Mouse (Mus musculus): ENCODE measurements around the gene Mafk. TPM values are rescaled to one million over a fixed set of nuclear protein-coding genes. Genes with fewer than 3 reads are reported as not detected.

Mafk gene
- polyA plus RNA-seq, 1 experiment from 2014 or later, result 11.4 TPM

- peak; percentile 45; the same call in 1 of the 2 replicates for ATAC-seq (ENCODE audit: low FRiP score)
- 51% methylated on average over 11 of the region's 11 CpGs for WGBS
- Histone ChIP-seq H3K9me3 (no peaks in the 10 kb centered on the region), H3K27ac (peak overlapping the region; percentile 83; the same call in 1 of the 2 replicates), H3K27me3 (0 out of 2 replicates have a peak, but pooled peaks cover 3% of the 10 kb centered on the region), H3K4me1 (peaks cover 14% of the 10 kb centered on the region), H3K4me3 (replicated peaks) (peak overlapping the region; percentile 81), H3K4me2 (peak overlapping the region; percentile 77), H3K36me3 (replicated peaks) (peaks cover 28% of the 10 kb centered on the region), H3K9ac (peak overlapping the region; percentile 87)
Measured at GRCm38 (mm10) chr5:139825947-139826346, 34.6 kb downstream of the Mafk start.

GRCm38 (mm10) chr5:139826357-139827055, 35.2 kb downstream of the Mafk start, which contains the start of the genes Gm26938 and Psmg3:
Gene Gm26938 (minus strand): TSS chr5:139826407.
Gene Psmg3 (minus strand): TSS chr5:139826885.
- Histone ChIP-seq H3K27ac (peak within 1 kb of the TSS; percentile 83), H3K9me3 (no peaks in the 10 kb centered on the region), H3K36me3 (replicated peaks) (peaks cover 25% of the 10 kb centered on the region), H3K9ac (peak within 1 kb of the TSS; percentile 87), H3K4me1 (peaks cover 14% of the 10 kb centered on the region), H3K4me3 (replicated peaks) (peak within 1 kb of the TSS; percentile 81), H3K27me3 (0 out of 2 replicates have a peak, but pooled peaks cover 3% of the 10 kb centered on the region), H3K4me2 (peak within 1 kb of the TSS; percentile 77)
- WGBS, result under 1% methylated on average over 43 of the region's 43 CpGs
- ATAC-seq (ENCODE audit: low FRiP score), result peak; percentile 83

- H3K9ac ChIP-seq, result no peak overlapping the region
- H3K9me3 ChIP-seq, result no peaks in the 10 kb centered on the region
- H3K4me1 ChIP-seq, result peaks cover 14% of the 10 kb centered on the region
- H3K27me3 ChIP-seq, result 0 out of 2 replicates have a peak, but pooled peaks cover 3% of the 10 kb centered on the region
- no peak overlapping the region for H3K27ac ChIP-seq
- no peak overlapping the region for H3K4me2 ChIP-seq
- no peak overlapping the region for H3K4me3 ChIP-seq (replicated peaks)
- peaks cover 14% of the 10 kb centered on the region for H3K36me3 ChIP-seq (replicated peaks)
- WGBS, result 86% methylated on average over 1 of the region's 1 CpGs
- no peak for ATAC-seq (ENCODE audit: low FRiP score)
Measured at GRCm38 (mm10) chr5:139827593-139827992, 36.3 kb downstream of the Mafk start.

- ATAC-seq (ENCODE audit: low FRiP score), result no peak
- H3K4me2 ChIP-seq, result no peak overlapping the region
- H3K4me3 ChIP-seq (replicated peaks), result no peak overlapping the region
- no peaks in the 10 kb centered on the region for H3K36me3 ChIP-seq (replicated peaks)
- H3K9ac ChIP-seq, result no peak overlapping the region
- peaks cover 9% of the 10 kb centered on the region; the same call in 1 of the 2 replicates for H3K27me3 ChIP-seq
- peaks cover 14% of the 10 kb centered on the region for H3K4me1 ChIP-seq
- WGBS, result 82% methylated on average over 13 of the region's 13 CpGs
- H3K9me3 ChIP-seq, result no peaks in the 10 kb centered on the region
- H3K27ac ChIP-seq, result no peak overlapping the region
Measured at GRCm38 (mm10) chr5:139829384-139829783, 38.1 kb downstream of the Mafk start.

- Histone ChIP-seq H3K4me3 (replicated peaks) (no peak overlapping the region), H3K36me3 (replicated peaks) (no peaks in the 10 kb centered on the region), H3K9me3 (no peaks in the 10 kb centered on the region), H3K27me3 (peaks cover 11% of the 10 kb centered on the region; the same call in 1 of the 2 replicates), H3K9ac (no peak overlapping the region), H3K4me1 (peaks cover 7% of the 10 kb centered on the region), H3K27ac (no peak overlapping the region), H3K4me2 (no peak overlapping the region)
- WGBS, result 86% methylated on average over 3 of the region's 3 CpGs
- no peak for ATAC-seq (ENCODE audit: low FRiP score)
Measured at GRCm38 (mm10) chr5:139830734-139831133, 39.4 kb downstream of the Mafk start.

GRCm38 (mm10) chr5:139832125-139832524, 40.8 kb downstream of the Mafk start:
- Histone ChIP-seq H3K9me3 (no peaks in the 10 kb centered on the region), H3K27ac (no peak overlapping the region), H3K36me3 (replicated peaks) (no peaks in the 10 kb centered on the region), H3K4me2 (no peak overlapping the region), H3K4me1 (peaks cover 1% of the 10 kb centered on the region; the same call in 1 of the 2 replicates), H3K4me3 (replicated peaks) (no peak overlapping the region), H3K27me3 (peaks cover 15% of the 10 kb centered on the region; the same call in 1 of the 2 replicates), H3K9ac (no peak overlapping the region)
- WGBS, result 81% methylated on average over 7 of the region's 7 CpGs
- ATAC-seq (ENCODE audit: low FRiP score), result no peak

GRCm38 (mm10) chr5:139835706-139836105, 44.4 kb downstream of the Mafk start:
- 83% methylated on average over 7 of the region's 7 CpGs for WGBS
- ATAC-seq (ENCODE audit: low FRiP score), result no peak

GRCm38 (mm10) chr5:139838476-139838892, 47.2 kb downstream of the Mafk start:
- 12% methylated on average over 2 of the region's 2 CpGs for WGBS
- ATAC-seq (ENCODE audit: low FRiP score), result peak; percentile 44

More at GRCm38 (mm10) chr5:139835706-139836105, 44.4 kb downstream of the Mafk start:
- Histone ChIP-seq H3K36me3 (replicated peaks) (no peaks in the 10 kb centered on the region), H3K27me3 (peaks cover 15% of the 10 kb centered on the region; the same call in 1 of the 2 replicates), H3K4me3 (replicated peaks) (no peak overlapping the region), H3K4me2 (no peak overlapping the region), H3K9ac (no peak overlapping the region), H3K9me3 (no peaks in the 10 kb centered on the region), H3K27ac (no peak overlapping the region), H3K4me1 (peaks cover 5% of the 10 kb centered on the region; the same call in 1 of the 2 replicates)

GRCm38 (mm10) chr5:139839142-139839541, 47.8 kb downstream of the Mafk start:
- Histone ChIP-seq H3K4me2 (no peak overlapping the region), H3K27ac (no peak overlapping the region), H3K27me3 (peaks cover 10% of the 10 kb centered on the region; the same call in 1 of the 2 replicates), H3K4me1 (peaks cover 5% of the 10 kb centered on the region; the same call in 1 of the 2 replicates), H3K9ac (no peak overlapping the region), H3K36me3 (replicated peaks) (no peaks in the 10 kb centered on the region), H3K9me3 (no peaks in the 10 kb centered on the region), H3K4me3 (replicated peaks) (no peak overlapping the region)
- 29% methylated on average over 3 of the region's 3 CpGs for WGBS
- no peak for ATAC-seq (ENCODE audit: low FRiP score)

More at GRCm38 (mm10) chr5:139838476-139838892, 47.2 kb downstream of the Mafk start:
- no peak overlapping the region for H3K4me3 ChIP-seq (replicated peaks)
- peaks cover 5% of the 10 kb centered on the region; the same call in 1 of the 2 replicates for H3K4me1 ChIP-seq
- no peak overlapping the region for H3K27ac ChIP-seq
- no peaks in the 10 kb centered on the region for H3K36me3 ChIP-seq (replicated peaks)
- no peak overlapping the region for H3K9ac ChIP-seq
- H3K9me3 ChIP-seq, result no peaks in the 10 kb centered on the region
- no peak overlapping the region for H3K4me2 ChIP-seq
- H3K27me3 ChIP-seq, result peaks cover 10% of the 10 kb centered on the region; the same call in 1 of the 2 replicates

GRCm38 (mm10) chr5:139849626-139850320, 58.5 kb downstream of the Mafk start:
- Histone ChIP-seq H3K27ac (no peak overlapping the region), H3K36me3 (replicated peaks) (no peaks in the 10 kb centered on the region), H3K27me3 (no peaks in the 10 kb centered on the region), H3K4me2 (no peak overlapping the region), H3K4me3 (replicated peaks) (no peak overlapping the region), H3K9ac (no peak overlapping the region), H3K4me1 (peaks cover 12% of the 10 kb centered on the region), H3K9me3 (no peaks in the 10 kb centered on the region)
- no peak for ATAC-seq (ENCODE audit: low FRiP score)
- WGBS, result 77% methylated on average over 12 of the region's 12 CpGs

Measured in forebrain, embryonic 12.5 days (tissue).